Mouse (Mus musculus) heart, adult 11 months (tissue): ENCODE measurements at regions not wholly inside any gene's neighbourhood (a gene's known extent, or its start where the extent isn't known, plus 50 kb on each side); places are given as distances from the start of the nearest gene placed in this dataset.
A peak's percentile ranks its signal among the peaks of the same experiment; 100 is the strongest.

Source experiments
- DNase-seq: peaks from one replicate; pipeline ENCODE4 v3.0.0; 2022

DNA sequence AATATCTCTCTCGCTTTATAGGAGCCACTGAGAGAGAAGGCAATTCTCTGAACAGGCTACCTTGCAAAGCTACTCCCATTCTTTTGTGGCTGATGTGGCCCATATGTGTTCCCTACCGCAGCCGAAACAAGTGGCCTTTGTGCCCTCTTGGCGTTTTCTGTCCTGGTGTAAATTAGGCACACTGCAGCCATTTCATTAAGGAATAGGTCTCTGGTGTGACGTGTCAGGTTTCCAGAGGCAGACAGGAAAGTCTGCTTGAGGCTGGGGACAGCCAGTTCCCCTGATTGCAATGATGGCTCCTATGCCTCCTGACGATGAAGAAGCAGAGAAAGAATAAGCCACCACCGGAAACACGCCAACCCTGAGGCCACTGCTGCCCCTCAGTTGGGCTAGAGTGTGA lies 59.3 kb upstream of the Bcor start:
- DNase-seq, result no peak

DNA sequence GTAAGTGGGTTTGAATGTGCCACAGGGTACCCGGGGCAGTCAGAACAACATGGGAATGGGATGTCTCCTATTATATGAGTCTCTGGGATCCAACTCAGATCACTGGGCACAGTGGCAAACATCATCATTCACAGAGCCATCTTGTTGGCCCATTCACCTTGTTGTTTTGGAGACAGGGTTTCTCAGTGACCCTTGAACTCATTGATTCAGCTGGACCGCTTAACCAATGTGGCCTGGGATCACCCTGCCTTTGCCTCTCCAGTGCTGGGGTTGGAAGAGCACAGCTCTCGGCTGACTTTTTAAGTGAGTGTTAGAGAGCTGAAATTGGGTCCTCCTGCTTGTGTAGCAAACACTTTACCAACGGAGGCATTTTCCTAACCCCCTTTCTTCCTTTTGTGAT lies 64.2 kb upstream of the Bcor start:
- DNase-seq, result no peak

DNA sequence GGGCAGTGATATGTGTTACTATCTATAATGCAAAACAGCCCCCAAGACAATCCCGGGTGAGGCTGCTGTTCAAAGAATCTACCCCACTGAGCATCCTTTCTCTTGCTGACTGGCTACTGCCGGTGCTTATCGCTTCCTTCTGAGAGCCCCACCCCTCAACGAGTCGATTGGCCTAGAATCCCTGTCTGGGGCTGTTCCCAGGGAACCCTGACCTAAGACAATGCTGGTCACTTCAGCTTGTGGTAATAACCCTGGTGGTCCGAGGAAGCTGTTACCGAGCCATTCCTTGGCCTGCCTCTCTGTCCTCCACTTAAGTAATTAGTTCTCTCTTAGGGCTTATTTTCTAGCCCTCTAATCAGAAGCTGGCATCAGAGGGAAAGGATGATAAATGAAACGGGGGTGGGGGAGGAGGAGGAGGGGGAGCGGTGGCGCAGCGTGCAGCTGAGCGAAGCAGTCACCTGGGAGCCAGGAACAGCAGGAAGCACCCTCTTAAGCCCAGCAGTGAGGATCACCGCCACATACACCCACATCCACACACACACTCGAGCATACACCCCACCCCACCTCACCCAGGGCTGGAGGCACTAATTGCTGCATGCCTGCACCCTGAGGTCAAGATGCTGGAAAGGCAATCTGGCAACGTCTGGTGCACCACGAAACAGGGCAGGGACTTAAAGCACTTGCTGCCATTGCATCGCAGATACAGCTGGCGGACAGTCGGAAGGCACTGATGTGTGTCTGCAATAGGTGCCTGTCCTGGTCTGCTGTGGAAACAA lies 65.1 kb upstream of the Bcor start:
- no peak for DNase-seq

DNA sequence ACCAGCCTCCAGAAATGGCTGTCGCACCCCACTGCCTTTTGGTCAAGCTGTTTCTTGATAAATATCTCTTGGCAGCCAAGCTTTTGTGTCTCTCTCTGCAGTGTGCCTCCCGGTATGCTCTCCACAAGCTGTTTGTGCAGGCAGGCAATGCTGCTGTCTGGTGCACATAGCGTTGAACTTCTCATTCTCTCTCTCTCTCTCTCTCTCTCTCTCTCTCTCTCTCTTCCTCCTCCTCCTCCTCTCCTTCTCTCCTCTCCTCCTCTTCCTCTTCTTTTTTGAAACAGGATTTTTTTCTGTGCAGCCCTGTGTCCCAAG lies 65.7 kb upstream of the Bcor start:
- no peak for DNase-seq

DNA sequence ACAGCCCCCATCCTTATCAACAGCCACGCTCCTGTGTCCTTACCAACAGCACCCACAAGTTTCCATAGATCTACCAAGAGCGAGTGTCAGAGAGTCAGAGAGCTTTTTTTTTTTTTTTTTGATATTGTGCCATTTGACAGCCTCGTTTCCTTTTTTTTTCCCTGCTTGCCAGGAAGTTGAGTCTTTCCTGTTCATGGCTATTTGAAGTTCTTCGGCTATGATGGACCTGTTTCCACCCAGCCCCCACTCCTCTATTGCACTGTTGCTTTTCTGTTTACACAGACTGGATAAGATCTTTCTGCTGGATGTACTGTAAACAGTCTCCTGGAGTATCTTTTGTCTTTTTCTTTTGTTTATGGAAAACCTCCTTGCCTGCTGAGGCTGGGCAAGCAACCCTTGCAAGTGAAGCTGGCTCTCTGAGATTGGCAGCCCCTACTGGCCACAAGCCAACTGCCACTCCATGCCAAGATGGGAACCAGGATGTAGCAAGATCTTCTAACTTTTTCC lies 80.4 kb upstream of the Bcor start:
- peak; percentile 91 for DNase-seq

DNA sequence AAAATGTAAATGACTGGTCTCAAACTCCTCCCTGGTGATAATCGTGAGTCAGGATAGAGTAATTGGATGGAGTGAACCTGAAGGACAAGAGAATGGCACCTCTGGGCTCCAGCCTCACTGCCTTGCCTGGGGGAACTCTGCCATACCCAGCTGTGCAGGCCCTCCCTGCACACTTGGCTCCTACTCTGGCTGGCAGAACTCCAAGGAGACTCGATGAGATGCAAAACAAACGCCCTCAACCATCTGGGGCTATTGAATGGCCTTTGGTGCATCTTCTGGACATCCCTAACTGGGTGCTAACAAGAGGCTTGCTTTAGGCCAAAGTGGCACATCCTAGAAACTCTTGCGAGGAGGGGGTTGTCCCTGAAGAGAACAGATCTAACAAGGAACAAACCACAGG lies 81.6 kb upstream of the Bcor start:
- DNase-seq, result no peak

DNA sequence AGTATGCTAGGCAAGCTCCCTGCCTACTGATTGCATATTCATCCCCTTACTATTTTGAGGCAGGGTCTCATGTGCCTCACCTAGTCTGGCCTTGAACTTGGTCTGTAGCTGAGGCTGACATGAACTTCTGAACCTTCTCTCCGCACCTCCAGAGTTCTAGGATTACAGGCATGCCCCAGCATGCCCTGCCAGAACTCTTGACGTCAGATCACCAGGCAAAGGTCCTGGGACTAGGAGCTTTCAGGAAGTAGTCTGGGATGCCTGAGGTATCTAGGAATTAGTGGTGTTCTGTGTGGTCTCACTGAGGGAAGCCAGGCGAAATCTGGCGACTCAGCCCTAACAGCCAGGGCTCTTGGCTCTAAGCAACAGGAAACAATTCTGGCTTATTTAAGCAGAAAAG lies 88.9 kb upstream of the Bcor start:
- DNase-seq, result peak; percentile 92

DNA sequence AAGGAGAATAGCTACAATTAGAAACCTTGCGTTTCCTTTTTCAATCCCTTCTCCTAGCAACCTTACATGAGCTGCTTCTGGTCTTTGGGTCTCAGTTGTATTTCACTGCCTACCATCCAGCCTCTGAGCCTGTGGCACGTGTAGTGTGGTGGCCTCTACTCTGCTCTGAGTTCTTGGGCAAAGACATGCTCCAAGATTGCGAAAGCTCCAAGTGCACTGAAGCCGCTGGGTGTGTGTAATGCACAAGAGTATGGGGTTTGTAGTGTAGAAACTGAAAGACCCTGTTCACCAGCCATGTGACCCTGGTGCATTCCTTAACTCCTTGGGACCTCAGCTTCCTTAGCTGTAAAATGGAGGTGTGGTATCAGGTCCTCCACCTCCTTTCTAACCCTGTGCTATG lies 89.8 kb upstream of the Bcor start:
- no peak for DNase-seq

DNA sequence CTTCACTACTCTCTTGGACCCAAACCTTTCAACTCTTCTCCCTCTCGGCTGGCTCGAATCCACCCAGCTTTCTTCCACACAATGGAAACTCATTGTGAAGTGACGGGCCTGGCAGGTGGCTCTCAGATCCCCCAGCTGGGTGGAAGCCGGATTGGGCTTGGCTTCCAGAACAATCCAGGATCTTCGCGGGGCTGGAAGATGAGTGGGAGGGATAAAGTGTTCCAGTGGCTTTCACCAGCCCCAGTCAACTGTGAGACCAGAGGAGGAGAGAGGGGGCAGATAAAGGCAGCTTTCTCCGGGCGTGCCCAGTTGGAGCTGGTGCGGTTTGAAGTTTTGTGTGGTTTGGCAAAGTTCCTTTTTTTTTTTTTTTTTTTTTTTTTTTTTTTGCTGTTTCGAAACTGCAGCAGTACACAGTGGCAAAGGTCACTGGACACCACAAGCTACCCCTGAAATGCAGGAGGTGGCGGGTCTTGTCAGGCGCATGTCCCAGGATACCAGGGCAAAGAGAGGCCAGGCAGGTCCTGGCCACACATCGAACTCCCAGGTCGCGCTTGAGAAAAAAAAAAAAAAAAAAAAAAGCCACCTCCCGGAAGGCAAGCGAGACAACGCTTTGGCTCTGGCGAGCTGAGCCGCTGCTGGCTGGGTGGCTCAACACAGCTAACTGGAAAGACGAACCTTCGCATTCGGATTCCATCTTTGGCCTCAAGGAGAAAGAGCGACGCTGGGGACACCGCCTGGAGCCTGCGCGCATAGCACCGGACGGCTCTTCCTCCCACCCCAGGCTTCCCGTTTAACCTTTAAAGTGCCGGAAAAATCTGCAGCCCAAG lies 91.9 kb upstream of the Bcor start:
- peak; percentile 97 for DNase-seq

DNA sequence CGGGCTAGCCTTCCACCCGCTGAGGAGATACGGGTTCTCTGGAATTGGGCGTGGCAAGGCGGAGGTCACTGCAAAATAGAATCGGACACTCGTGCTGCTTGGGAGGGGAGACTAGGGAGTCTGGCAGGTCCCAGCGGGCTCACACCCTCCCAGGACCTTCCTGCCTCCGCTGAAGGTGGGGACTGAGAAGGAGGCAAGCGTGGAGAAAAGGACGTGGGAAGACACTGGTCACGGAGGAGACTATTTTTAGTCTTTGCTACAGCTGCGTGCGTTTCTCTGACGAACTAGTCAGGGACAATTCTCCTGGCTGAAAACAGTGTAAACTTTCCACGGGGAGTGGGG lies 92.5 kb upstream of the Bcor start:
- no peak for DNase-seq

DNA sequence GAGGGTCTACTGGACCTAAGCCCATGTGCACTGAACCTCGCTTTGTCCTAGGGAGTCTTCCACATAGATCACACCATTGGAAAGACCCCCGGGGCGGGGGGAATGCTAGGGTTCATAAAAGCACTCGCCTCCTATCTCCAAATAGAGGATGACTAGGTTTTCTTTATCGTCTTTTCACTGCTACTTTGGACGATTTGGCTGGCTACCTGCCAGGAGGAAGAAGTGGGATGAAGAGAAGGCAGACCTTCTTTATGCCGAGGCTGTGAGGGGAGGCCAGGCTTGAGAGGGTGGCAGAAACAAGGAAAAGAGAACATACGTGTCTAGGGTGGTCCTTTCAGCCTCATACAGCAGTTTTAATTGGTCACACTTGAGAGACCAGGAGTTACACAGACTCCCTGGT lies 96.6 kb upstream of the Bcor start:
- DNase-seq, result no peak

DNA sequence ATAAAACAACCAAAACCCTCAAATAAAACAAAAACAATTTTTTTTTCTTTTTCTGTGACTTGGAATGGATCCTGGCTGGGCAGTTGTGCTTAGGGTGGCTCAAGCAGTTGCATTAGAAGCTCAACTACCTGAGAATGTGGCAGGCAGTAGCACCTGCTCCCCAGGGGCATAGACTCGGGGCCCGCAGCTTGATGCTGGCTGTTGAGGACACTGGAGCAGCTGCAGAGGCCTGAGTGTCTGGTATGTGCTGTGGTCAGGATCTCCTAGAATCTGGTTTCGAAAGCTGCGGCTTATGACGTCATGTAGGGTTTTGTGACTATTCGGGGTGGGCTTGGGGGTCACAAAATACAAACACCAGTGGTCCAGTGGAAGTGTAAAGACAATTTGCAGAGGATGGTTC lies 103.7 kb upstream of the Bcor start:
- DNase-seq, result no peak

DNA sequence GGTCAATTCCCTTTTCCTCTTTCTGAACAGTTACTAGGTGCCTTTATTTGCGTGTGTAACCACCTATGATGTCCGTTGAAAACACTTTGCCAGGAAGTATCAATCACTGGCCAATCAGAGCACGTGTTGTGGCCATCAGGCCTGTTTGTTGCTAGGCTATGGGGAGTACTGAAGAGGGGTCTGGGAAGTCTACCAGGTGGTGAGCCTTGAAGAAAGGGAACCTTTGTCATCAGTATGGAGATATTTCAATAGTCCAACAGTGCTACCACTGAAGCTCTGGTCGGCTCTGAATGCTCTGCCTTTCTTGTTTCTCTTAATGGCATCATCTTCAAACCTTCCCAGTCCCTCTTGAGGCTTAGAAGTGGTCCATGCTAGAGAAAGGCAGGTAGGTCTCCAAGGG lies 124.6 kb upstream of the Bcor start:
- DNase-seq, result no peak

DNA sequence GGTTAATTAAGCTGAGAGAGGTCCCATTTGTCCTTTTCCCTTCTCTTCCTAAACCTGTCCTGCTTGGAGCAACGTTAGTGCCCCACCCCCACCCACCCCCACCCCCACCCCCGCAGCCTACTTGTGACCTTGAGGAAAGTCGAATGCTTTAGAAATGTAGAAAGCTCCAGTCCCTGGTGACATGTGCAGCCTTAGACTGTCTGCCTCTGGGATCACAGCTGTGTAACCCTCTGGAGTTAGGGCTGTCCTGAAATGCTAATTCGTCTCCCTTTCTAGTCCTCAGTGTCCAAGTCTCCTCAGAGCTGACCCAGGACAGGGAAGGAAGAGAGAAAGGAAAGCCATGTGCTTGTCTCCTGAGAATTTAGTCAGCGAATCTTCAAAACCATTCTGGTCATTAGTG lies 125.0 kb upstream of the Bcor start:
- DNase-seq, result peak; percentile 33

DNA sequence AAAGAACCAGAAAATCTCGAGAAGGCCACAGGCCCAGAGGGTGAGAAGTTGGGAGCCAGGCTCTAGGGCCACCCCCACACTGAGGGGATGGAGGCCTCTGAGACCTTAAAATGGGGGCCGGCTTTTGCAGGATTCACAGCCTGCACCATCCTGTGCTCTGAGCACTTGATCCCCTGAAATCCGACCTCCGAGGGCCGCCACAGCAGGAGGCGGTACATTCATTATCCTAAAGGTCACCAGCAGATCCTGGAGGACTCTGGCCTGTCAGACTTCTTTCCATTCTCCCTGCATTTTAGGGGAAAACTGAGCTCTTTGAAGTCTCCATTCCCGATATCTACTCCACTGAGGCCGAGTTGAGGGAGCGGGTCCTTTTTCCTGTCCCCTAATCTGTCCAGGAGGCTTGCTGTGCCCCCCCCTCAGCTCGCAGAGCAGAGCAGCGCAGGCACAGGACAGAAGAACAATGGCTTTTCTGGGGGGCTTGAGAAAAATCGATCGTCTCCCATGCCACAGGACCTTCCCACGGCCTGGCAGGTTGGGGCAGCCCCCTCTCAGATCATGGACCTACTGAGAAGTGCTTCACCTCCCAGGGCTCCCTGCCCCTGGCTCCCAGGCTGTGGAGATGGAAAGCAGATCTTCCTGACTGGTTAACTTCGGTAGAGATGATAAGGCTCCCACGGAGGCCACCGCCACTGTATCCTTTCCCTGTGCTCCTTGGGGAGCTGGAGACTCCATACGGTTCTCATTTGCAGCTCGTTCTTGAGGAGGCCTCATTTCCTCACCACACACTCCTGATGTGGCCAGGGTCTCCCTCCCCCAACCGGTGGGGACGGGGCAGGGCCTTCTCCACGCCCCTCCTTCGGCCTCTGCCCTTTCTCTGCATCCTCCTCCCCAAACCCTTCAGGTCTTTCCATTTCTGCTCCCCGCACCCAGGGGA lies 126.1 kb upstream of the Bcor start:
- peak; percentile 60 for DNase-seq

DNA sequence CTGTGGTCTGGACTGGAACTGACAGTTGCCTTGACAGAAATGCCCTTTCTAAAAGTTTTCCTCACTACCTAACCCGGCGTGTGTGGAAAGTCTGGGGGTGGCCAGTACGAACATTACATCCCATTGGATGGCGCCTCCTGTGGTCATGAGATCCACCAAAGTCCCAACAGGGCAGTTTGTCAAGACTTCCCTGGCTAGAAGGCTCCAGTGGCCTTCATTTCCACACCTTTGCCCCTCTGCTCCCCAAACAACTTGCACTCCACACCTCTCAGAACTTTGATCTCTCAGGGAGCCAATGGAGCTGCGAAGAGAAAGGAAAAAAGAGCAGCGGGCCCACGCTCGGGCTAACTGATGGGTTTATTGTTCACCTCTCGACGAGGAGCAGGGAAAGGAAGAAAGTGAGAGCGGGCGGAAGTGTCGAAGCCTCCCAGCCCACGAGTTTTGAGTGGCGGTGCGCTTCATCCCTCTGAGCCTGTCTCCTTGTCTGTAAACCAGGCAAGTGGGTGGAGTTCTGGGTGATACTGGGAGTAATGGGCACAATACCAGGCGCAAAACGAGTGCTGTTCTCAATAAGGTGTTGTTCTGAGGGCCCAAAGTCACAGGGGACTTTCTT lies 126.9 kb upstream of the Bcor start:
- peak; percentile 53 for DNase-seq

DNA sequence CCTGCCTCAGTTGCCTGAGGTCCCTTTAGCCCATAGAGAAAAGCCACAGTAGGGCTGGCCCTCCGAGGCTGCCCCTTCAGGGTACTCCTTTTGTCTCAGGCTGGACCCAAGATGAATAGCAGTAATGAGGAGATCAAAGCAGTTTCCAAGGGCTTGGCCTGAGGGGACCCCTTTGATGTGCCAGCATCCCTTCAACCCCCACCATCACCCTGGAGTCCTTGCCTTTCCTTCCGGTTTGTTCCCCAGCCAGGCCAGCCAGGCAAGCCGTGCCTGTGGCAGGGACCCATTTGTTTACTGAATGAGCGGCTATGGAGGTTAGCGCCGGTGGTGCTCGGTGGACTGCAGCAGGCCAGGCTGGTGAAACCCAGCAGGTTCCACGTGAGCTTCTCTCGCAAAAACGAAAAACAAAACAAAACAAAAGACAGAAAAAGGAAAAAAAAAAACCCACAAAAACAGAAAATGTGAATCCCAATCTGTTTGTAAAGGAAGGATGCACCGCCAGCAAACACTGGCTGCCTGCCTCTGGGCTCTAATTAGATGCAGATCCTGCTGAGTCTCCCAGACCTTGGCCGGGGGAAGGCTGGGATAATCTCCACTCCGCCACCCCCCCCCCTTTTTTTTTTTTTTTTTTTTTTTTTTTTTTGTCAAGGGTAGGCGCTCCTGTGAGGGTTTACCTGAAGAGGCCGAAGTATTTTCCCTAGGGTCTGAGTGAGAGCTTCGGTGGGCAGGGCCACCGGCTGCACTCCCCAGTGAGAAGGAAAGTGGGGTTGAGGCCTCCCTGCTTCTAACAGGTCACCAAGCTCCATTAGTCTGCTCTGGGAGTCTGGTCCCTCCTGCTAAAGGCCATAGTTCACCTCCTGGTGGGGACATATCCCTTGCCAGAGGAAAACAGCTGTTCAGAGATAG lies 127.8 kb upstream of the Bcor start:
- DNase-seq, result peak; percentile 84

DNA sequence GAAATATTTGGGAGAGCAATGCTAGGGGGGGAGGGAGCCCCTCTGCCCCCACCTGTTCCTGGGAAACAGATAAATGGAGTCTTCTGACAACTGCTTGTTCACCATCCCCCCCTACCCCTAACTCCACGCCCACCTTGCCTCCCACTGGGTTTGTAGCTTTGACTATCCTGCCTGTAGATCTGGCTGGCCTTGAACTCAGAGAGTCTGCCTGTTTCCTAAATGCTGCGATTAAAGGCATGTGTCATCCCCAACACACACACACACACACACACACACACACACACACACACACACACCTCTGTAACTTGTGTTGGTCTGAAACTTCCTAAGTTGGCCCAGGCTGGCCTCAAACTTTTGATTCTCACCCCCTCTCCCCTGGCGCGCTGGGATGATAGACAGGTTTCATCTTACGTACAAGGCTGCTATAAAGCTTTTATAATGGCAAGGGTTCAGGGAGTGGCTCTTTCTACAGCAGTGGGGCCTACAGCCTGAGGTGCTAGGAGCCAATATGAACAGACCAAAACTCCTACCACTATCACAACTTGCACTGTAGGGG lies 128.5 kb upstream of the Bcor start:
- DNase-seq, result peak; percentile 71

DNA sequence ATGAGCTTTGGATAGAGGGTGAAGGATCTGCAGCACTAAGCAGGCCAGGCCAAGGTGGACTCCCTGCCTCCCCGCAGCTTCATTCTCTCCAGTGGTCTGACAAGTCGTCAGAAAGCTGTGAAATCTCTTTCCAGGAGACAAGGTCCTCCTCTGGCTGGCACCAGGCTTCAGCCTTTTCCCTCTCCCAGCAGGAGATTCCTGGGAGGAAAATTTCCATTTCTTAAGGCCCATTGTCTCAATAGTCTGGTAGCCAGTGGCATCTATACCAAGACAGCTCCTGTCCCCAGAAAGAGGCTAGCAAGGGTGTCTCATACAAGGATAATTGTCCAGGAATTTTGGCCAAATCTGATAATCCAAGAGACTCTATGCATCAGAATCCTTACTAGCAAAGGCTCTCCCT lies 133.0 kb upstream of the Bcor start:
- no peak for DNase-seq

DNA sequence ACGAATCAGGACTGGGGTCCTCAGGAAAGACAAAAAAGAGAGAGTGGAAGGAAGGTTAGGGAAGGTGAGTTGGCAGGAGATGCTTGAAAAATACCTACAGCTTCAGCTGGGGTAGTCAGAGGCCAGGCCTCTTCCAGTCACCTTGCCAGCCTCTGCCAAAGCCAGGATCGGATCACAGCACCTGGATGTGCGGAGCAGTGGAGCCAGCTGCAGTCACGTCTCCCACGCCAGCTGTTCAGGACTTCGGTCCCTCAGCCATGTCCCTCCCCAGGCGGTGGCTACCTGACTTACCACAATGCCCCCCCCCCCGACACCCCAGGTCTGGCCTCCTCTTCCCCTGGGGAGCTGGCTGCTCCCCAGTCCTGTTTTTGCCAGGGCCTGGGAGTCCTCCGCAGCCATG lies 134.3 kb upstream of the Bcor start:
- DNase-seq, result no peak

DNA sequence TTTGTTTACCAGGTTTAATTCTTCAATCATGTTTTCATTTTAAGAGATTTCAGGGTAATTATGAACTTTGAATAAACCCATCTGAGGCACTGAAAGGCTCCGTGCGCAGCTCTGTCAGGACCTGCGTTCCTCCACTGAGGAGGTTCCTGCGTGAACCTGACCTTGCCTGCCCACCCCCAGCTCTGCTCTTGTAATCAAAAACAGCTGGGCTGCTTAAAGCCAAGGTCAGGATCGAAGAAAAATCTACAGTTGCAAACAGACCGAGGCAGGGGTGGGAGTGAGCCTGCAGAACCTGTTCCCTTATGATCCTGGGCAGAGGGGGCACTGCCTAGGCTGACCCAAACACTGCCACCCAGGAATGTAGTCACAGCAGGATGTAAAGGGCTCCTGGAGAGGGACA lies 134.8 kb upstream of the Bcor start:
- no peak for DNase-seq
